Mouse (Mus musculus): ENCODE measurements around the gene Nhp2. TPM values are rescaled to one million over a fixed set of nuclear protein-coding genes. Genes with fewer than 3 reads are reported as not detected.

Gene Nhp2
- polyA plus RNA-seq (2014; fragmentation: Illumina TruSeq; extraction: RNeasy Lipid Tissue Mini Kit (QIAGEN cat#74804); ENCODE audit: low read depth, low replicate concordance): 0.98 TPM

GRCm38 (mm10) chr11:51619409-51620060 is at the start of gene Nhp2:
TSS of gene Nhp2 (plus strand) at chr11:51619735.

DNA sequence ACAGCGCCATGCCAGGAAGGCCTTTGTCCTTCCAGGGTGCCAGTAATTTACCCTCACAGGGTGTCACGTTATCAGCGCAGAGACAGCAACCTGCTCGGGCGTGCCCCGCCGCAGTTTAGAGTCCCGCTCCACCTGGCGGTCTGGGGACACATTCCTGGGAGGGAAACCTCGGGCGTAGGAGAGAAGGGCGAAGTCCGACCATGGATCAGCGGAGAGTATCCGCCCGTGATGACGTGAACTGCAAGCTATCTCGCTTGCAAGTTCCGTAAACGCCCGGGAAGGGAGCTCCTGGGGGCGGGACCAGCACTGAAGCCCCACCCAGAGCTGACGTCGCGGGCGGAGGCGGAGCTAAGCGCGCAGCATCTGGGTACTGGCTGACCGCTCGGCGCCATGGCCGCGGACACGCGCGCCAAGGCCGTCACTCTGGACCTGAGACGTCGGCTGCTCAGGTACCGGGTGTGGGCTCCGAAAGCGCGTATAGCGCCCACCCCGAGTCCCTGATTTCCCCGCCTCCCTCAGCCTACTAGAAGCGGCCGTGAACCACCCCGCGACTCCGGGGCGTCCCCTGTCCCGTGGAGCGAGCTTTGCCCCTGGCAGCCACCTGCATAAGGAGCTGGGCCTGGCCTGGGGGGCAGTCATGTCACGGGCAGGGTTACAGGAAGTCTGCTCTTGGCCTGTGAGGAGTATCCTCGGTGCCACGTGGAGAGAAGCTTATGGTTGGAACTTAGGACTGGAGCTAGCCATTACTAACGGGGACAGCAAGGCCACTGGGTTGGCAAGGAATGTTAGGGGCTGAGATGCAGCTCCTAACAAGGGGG is 34.9 kb upstream of the Nhp2 start, which contains the start of gene Phykpl:
Gene Phykpl, plus strand, starts transcription at position 327 of the 818 bp plus-strand sequence.

DNA sequence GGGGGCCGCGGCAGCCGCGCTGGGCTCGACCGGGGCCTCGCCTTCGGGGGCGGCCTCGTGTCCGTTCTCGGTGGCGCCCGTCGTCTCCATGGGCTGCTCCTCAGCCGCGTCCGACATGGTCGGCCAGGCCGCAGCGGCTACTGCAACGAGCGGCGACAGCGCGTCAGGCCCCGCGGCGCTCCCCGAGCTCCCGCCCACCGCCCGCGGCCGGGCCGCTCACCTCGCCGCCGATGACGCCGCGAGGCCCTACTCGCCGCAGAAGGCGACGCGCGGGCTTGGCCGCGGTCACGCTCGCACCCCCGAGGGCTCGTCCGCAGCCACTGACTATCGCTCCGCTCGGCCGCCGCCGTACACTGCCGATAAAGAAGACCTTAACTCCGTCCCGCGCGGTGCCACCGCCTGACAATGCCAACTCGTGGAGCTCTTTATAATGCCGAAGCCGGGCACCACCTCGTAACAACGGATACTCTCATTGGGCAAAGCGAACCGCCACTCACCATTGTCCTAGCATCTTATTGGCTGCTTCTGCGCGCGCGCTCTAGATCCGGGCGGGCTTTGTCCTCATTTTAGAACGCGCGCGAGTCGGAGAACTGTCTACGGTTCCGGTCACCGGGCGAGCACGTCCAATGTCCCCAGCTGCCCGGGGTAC is 13.0 kb upstream of the Nhp2 start, which contains the start of gene Hnrnpab:
Gene Hnrnpab, minus strand, starts transcription at position 401 of the 649 bp plus-strand sequence.

GRCm38 (mm10) chr11:51635525-51636322 is 16.2 kb downstream of the Nhp2 start, which contains the start of gene Rmnd5b:
TSS of gene Rmnd5b (minus strand) at chr11:51635896.

DNA sequence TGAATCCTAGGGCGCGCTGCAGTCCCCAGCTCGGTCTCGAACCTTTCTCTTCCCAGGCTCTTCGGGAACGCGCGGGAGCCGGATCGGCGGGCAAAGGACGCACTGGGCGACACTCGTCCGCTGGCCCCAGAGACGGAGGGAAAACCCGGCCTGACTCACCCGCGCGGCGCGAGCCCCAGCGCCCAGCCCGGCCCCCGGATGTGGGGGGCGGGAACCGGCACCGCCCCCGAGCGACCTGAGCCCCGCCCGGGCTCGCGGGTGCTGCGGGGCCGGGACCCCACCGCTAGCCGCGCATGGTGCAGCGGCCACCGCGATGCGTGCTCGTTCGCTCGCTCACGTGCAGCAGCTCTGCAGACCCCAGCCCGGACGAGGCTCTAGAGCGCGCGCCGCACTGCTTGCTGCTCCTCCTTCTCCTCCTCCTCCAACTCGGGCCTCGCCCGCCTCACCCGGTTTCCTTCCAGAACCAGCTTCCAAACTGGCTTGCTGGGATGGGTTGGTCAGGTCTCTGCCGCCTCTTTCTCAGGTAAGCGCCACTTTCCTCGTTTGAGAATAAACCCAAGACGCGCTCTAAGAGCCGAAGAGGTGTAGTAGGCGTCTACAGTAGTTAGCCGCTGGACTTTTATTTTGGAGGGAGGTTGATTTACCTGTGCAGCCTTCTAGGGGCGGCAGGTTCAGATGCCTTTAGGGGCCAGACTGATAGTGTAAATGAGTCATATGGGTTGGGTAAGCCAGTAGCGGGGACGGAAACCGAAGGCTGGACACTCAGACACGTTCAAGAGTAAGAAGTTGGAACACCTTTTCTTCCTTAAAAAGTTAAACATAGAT is 31.4 kb downstream of the Nhp2 start, which contains the start of the genes N4bp3 and D930048N14Rik:
Gene N4bp3, minus strand, starts transcription at position 152 of the 825 bp plus-strand sequence.
Gene D930048N14Rik, plus strand, starts transcription at position 264 of the 825 bp plus-strand sequence.

Other genes with a start within 250 kb of the Nhp2 start
- gene Phykpl, start 35.0 kb upstream of the Nhp2 start, polyA plus RNA-seq (2014; fragmentation: Illumina TruSeq; extraction: RNeasy Lipid Tissue Mini Kit (QIAGEN cat#74804); ENCODE audit: low read depth, low replicate concordance): 21.7 TPM
- 290 TPM for gene Hnrnpab, start 12.9 kb upstream of the Nhp2 start, polyA plus RNA-seq (2014; fragmentation: Illumina TruSeq; extraction: RNeasy Lipid Tissue Mini Kit (QIAGEN cat#74804); ENCODE audit: low read depth, low replicate concordance)
- gene Rmnd5b, start 16.2 kb downstream of the Nhp2 start, polyA plus RNA-seq (2014; fragmentation: Illumina TruSeq; extraction: RNeasy Lipid Tissue Mini Kit (QIAGEN cat#74804); ENCODE audit: low read depth, low replicate concordance): 6.3 TPM
- not detected for gene N4bp3, start 31.1 kb downstream of the Nhp2 start, polyA plus RNA-seq (2014; fragmentation: Illumina TruSeq; extraction: RNeasy Lipid Tissue Mini Kit (QIAGEN cat#74804); ENCODE audit: low read depth, low replicate concordance)
- 4.2 TPM for gene D930048N14Rik, start 31.2 kb downstream of the Nhp2 start, polyA plus RNA-seq (2014; fragmentation: Illumina TruSeq; extraction: RNeasy Lipid Tissue Mini Kit (QIAGEN cat#74804); ENCODE audit: low read depth, low replicate concordance)
- 67.7 TPM for gene 0610009B22Rik, start 69.1 kb downstream of the Nhp2 start, polyA plus RNA-seq (2014; fragmentation: Illumina TruSeq; extraction: RNeasy Lipid Tissue Mini Kit (QIAGEN cat#74804); ENCODE audit: low read depth, low replicate concordance)
- 64.3 TPM for gene Sec24a, start 143.9 kb downstream of the Nhp2 start, polyA plus RNA-seq (2014; fragmentation: Illumina TruSeq; extraction: RNeasy Lipid Tissue Mini Kit (QIAGEN cat#74804); ENCODE audit: low read depth, low replicate concordance)
- gene Sar1b, start 144.0 kb downstream of the Nhp2 start, polyA plus RNA-seq (2014; fragmentation: Illumina TruSeq; extraction: RNeasy Lipid Tissue Mini Kit (QIAGEN cat#74804); ENCODE audit: low read depth, low replicate concordance): 231 TPM
- 4.1 TPM for gene Jade2, start 237.9 kb downstream of the Nhp2 start, polyA plus RNA-seq (2014; fragmentation: Illumina TruSeq; extraction: RNeasy Lipid Tissue Mini Kit (QIAGEN cat#74804); ENCODE audit: low read depth, low replicate concordance)